Mouse (Mus musculus) G1E (cell line): ENCODE results near the gene Tom1.

ENCODE experiments used
- CTCF ChIP-seq: IDR thresholded peaks from 2 replicates; pipeline ENCODE4 v1.5.1; 2012; ENCODE audit warnings: low read depth, low read length, inconsistent platforms, mixed read lengths
- GATA1 ChIP-seq: IDR thresholded peaks from 2 replicates; pipeline ENCODE4 v1.6.1; 2012; ENCODE audit warnings: borderline replicate concordance, low read length, inconsistent platforms, mixed read lengths
- GATA2 ChIP-seq: IDR thresholded peaks from 2 replicates; pipeline ENCODE4 v1.6.1; 2012; ENCODE audit warnings: low read depth, low read length, inconsistent platforms, borderline replicate concordance
- TAL1 ChIP-seq: conservative IDR thresholded peaks from 2 replicates; pipeline ENCODE4 v1.6.1; 2012; ENCODE audit warnings: low read depth, low read length, inconsistent platforms, mixed read lengths

GRCm38 (mm10) chr8:75013964-75014363, 19.5 kb upstream of the Tom1 start:
- TF ChIP-seq CTCF (no peak), GATA1 (no peak), TAL1 (no peak), GATA2 (no peak)
